Mouse (Mus musculus) adrenal gland, adult 8-10 months (tissue): ENCODE data around the gene Sorcs2. TPM values are rescaled to one million over a fixed set of nuclear protein-coding genes. Genes with fewer than 3 reads are reported as not detected.

Source experiments
- DNase-seq: peaks from one replicate; pipeline ENCODE4 v3.0.0; 2022
- microRNA-seq, 2 experiments: library from miRNA; unstranded; fragments of <30 nt; microRNA quantifications; one replicate each; pipeline ENCODE4 v1.2.0; 2022
- total RNA-seq, 4 experiments: library from RNA; stranded (reverse); gene quantifications; 2 replicates each; pipeline ENCODE4 v1.2.4; 2022

Gene Sorcs2
- total RNA-seq, 4 experiments from 2014 or later = 7.9 to 18.3 (median 12.5) TPM

DNA sequence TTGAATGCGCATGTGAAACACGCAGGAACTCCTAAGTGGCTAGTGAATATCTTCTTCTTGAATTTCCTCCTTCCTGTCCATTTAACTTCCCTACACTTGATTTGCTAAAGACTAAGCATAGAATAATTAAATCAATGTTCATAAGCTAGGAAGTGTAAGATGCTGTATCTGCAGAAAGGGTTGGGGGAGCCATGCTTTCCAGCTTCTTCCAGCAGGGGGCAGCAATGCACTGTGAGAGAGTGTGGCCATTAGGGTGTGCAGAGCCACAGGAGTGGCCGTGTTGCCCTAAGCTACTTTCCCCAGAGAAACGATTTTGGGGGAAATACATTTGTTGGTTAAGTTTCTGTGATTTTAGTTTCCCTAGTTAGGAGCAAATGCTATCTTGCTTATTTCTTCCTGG is 416.0 kb downstream of the Sorcs2 start:
- peak; percentile 37 for DNase-seq

DNA sequence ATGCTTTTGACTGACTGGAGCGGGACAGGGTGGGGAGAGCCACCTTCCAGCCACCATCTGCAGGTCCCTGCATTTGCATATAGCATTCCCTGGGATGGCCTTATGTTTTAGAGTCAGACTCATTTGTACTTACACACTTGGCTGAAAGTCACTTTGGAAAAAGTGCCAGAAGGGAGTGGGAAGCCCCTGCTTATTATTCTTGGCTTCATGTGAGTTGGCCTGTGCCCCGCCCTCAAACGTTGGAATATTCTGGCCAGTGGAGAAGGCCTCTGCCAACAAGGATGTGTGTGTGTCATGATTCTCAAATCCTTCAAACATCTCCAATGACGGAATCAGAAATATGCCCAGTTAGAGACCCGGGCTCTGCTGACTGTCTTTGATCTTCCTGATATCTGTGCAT is 416.6 kb downstream of the Sorcs2 start:
- no peak for DNase-seq

- no peak for DNase-seq
These were observed 417.4 kb downstream of the Sorcs2 start for GRCm38 (mm10) chr5:35980542-35980941.

DNA sequence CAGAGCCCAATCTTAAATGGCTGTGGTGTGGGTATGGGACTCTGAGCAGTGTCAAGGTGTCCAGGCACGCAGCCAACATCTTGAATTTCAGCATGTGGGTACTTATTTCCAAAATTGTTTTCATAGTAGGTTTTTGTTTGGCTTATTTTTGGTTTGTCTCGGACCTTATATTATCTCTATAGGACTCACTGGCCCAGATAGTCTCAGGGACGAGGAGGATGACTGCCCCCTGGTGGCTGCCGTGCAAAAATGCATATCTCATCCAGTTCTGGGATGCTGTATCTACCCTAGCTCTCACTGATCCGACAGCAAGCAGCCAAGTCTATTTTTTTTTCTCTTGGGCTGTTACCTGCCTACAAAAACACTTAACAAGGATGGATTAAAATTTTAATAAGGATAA is 422.3 kb downstream of the Sorcs2 start:
- peak; percentile 21 for DNase-seq

- no peak for DNase-seq
These were observed 423.7 kb downstream of the Sorcs2 start for GRCm38 (mm10) chr5:35974265-35974664.

GRCm38 (mm10) chr5:35973800-35974199 is 424.1 kb downstream of the Sorcs2 start:
- peak; percentile 72 for DNase-seq

- DNase-seq = no peak
These were observed 425.2 kb downstream of the Sorcs2 start for GRCm38 (mm10) chr5:35972739-35973138.

GRCm38 (mm10) chr5:35971841-35972578 is 425.9 kb downstream of the Sorcs2 start:
- peak; percentile 25 for DNase-seq

DNA sequence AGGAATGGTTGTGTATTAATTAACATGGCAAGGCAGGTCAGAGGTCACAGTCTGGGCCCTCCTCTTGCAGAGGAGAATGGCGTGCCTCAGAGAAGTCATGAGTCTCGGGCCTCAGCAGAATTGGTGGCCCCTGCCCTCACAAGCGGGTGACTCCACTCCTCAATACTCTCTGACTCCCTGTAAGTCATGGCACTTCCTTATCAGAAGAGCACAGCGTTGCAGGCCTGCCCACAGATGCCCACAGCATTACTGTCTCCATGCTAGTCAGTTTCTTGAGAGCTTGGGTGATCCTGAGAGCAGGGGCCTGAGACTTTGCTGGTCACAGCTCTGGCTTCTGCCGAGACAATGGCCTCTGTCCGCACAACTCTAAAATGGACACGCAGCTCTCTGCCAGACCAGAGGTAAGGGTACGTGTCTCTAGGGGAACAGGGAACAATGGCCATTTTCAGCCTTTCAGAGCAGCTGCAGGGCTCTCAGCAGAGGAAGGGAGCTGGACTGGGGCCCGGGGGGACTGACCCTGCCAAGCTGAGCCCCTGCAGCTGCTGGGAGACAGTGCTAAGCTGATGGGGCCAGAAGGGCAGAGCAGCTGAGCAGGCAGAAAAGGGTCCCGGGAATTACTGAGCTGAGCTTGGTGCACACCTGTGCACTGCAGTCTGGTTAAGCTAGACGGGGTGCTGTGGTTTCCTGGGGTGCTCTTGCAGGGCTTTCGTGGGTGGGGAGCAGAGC is 427.4 kb downstream of the Sorcs2 start:
- DNase-seq = no peak

GRCm38 (mm10) chr5:35969857-35970256 is 428.1 kb downstream of the Sorcs2 start:
- DNase-seq = no peak

Small RNA genes lying within 50 kb of the gene (microRNA-seq; reads per million reads assigned to microRNA genes)
- 1.4 to 2.5 reads per million in 2 experiments for gene Mir7689

Other genes with a start within 250 kb of the Sorcs2 start
- under 1 TPM in 1 of 4 experiments, not detected in 3; 0.10 TPM for gene Psapl1, start 194.1 kb downstream of the Sorcs2 start, total RNA-seq
- 10 to 100 TPM; 53.4 to 69.1 (median 62.6) TPM for gene Grpel1, start 66.9 kb upstream of the Sorcs2 start, total RNA-seq
- 10 to 100 TPM; 34.0 to 42.2 (median 35.6) TPM for gene Tada2b, start 86.1 kb upstream of the Sorcs2 start, total RNA-seq
- gene Ccdc96, start 86.4 kb upstream of the Sorcs2 start, total RNA-seq = under 1 TPM; 0.38 to 0.99 (median 0.55) TPM
- 10 to 100 TPM; 46.1 to 55.5 (median 53.4) TPM for gene Tbc1d14, start 195.1 kb upstream of the Sorcs2 start, total RNA-seq